15 mouse cellular contexts compared by ENCODE assay signal in the genomic region with DNA sequence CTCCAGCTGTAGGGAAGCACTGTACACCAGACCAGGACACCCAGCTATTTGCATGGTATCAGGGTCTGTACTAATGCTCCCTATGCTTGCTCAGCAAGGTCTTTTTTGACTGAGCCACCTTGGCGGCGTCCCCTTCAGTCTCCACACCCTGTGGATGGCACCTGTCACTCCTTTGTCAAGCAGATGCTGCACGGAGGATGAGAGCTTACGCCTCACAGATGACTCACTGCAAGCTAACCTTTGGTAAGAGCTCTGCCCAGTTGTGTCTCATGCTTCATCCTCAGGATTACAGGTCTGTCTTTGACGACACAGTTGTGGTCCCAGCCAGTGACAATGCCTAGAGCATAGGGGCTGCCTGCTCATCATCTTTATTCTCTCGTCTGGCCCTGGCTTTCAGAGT.
"Had no signal": no experiment of that assay in that cellular context is flagged by ENCODE, and none has a peak within 500 bp of the region (broad histone marks: within the 10 kb centered on the region; RNA-seq: fewer than 3 reads in every experiment).

No protein-coding gene starts in this region.

- H3K27me3 ChIP-seq: limb, embryonic 12.5 days; liver, embryonic 13.5 days; lung, embryonic 15.5 days; megakaryocyte, embryonic 14.5 days; midbrain, embryonic 12.5 days; neural tube, embryonic 12.5 days had no signal

- H3K4me1 ChIP-seq: neural tube, embryonic 12.5 days had no signal

- H3K9ac ChIP-seq: limb, embryonic 12.5 days; liver, embryonic 13.5 days; liver, postnatal 0 days; lung, embryonic 15.5 days; midbrain, embryonic 12.5 days; neural tube, embryonic 12.5 days had no signal

- H3K4me2 ChIP-seq: limb, embryonic 12.5 days; liver, embryonic 13.5 days; lung, embryonic 15.5 days; midbrain, embryonic 12.5 days; neural tube, embryonic 12.5 days had no signal

- H3K4me3 ChIP-seq: left cerebral cortex, adult 2 months; limb, embryonic 12.5 days; liver, embryonic 13.5 days; lung, embryonic 15.5 days; megakaryocyte, embryonic 14.5 days; midbrain, embryonic 12.5 days; neural tube, embryonic 12.5 days had no signal

- ATAC-seq: inflammation-experienced regulatory T-cells, adult 6 months; liver, postnatal 0 days had no signal

- H3K27ac ChIP-seq: left cerebral cortex, adult 2 months; limb, embryonic 12.5 days; liver, embryonic 13.5 days; lung, embryonic 15.5 days; macrophage; midbrain, embryonic 12.5 days; neural tube, embryonic 12.5 days had no signal

- H3K9me3 ChIP-seq: limb, embryonic 12.5 days; liver, embryonic 13.5 days; lung, embryonic 15.5 days; neural tube, embryonic 12.5 days had no signal

- DNase-seq: kidney, adult 2 months; kidney, postnatal 10 days; liver; liver, embryonic 13.5 days; liver, postnatal 0 days; lung, postnatal 14 days; thymus, postnatal 4 days had no signal

- H3K36me3 ChIP-seq: limb, embryonic 12.5 days; liver, embryonic 13.5 days; lung, embryonic 15.5 days; midbrain, embryonic 12.5 days; neural tube, embryonic 12.5 days had no signal
